Mouse (Mus musculus) embryonic facial prominence, embryonic 10.5 days (tissue): ENCODE results near the gene Sdk1. TPM values are rescaled to one million over a fixed set of nuclear protein-coding genes. Genes with fewer than 3 reads are reported as not detected.

Experiments used
- DNase-seq: peaks from one replicate; pipeline ENCODE4 v3.0.0-alpha.2; 2017; ENCODE audit warnings: low spot score
- H3K27ac ChIP-seq: fragments of 300-500 bp; sonication (generic); replicated peaks from 2 replicates; pipeline ENCODE4 v1.5.1; 2016; ENCODE audit warnings: mild to moderate bottlenecking
- H3K27me3 ChIP-seq: fragments of 300-500 bp; sonication (generic); replicated peaks from 2 replicates; pipeline ENCODE4 v1.6.1; 2016; ENCODE audit warnings: low read depth, mild to moderate bottlenecking; ENCODE audit not compliant: poor library complexity, severe bottlenecking
- H3K36me3 ChIP-seq: fragments of 300-500 bp; sonication (generic); replicated peaks from 2 replicates; pipeline ENCODE4 v1.6.1; 2016; ENCODE audit warnings: mild to moderate bottlenecking, moderate library complexity
- H3K4me1 ChIP-seq: fragments of 300-500 bp; sonication (generic); 2 replicates; pipeline ENCODE4 v1.6.1; 2016
- H3K4me3 ChIP-seq: fragments of 300-500 bp; sonication (generic); 2 replicates; pipeline ENCODE4 v1.5.1; 2016; ENCODE audit warnings: mild to moderate bottlenecking, moderate library complexity
- H3K9me3 ChIP-seq: fragments of 300-500 bp; sonication (generic); 2 replicates; pipeline ENCODE4 v1.6.1; 2016; ENCODE audit warnings: mild to moderate bottlenecking
- WGBS: fragments of 180-500 bp; shearing (Covaris S2); methylation state at CpG from one replicate; pipeline ENCODE4 v1.1.7; 2016; 5-methylcytosine and 5-hydroxymethylcytosine counted together
- polyA plus RNA-seq: library from polyadenylated mRNA; unstranded; fragments of >200 nt; fragmentation: Nextera tagmentation; extraction: Ambion mirVana; gene quantifications from 2 replicates; pipeline ENCODE4 v1.2.1, GENCODE M21; 2016

Gene Sdk1
- polyA plus RNA-seq, 1 experiment from 2014 or later, result 1.1 TPM

- H3K4me3 ChIP-seq, result no peak overlapping the region
- no peak overlapping the region for H3K27ac ChIP-seq
- peaks cover 8% of the 10 kb centered on the region for H3K4me1 ChIP-seq
- no peaks in the 10 kb centered on the region for H3K36me3 ChIP-seq
- DNase-seq, result no peak
- H3K27me3 ChIP-seq, result no peaks in the 10 kb centered on the region
- H3K9me3 ChIP-seq, result no peaks in the 10 kb centered on the region
- 92% methylated on average over 2 of the region's 2 CpGs for WGBS
Measured at GRCm38 (mm10) chr5:142243069-142243468, 1001.8 kb downstream of the Sdk1 start.

- WGBS, result 83% methylated on average over 6 of the region's 6 CpGs
- Histone ChIP-seq H3K4me1 (no peaks in the 10 kb centered on the region), H3K36me3 (no peaks in the 10 kb centered on the region), H3K4me3 (no peak overlapping the region), H3K27me3 (no peaks in the 10 kb centered on the region), H3K9me3 (no peaks in the 10 kb centered on the region), H3K27ac (no peak overlapping the region)
- no peak for DNase-seq
Measured at GRCm38 (mm10) chr5:142256231-142256630, 1014.9 kb downstream of the Sdk1 start.

- Histone ChIP-seq H3K27ac (no peak overlapping the region), H3K4me3 (no peak overlapping the region), H3K27me3 (no peaks in the 10 kb centered on the region), H3K4me1 (no peaks in the 10 kb centered on the region), H3K36me3 (no peaks in the 10 kb centered on the region), H3K9me3 (no peaks in the 10 kb centered on the region)
- 84% methylated on average over 7 of the region's 7 CpGs for WGBS
- DNase-seq, result no peak
Measured at GRCm38 (mm10) chr5:142258716-142259115, 1017.4 kb downstream of the Sdk1 start.

GRCm38 (mm10) chr5:142262060-142262459 lies 1020.8 kb downstream of the Sdk1 start:
- 66% methylated on average over 6 of the region's 6 CpGs for WGBS
- no peak overlapping the region for H3K4me3 ChIP-seq
- peaks cover 3% of the 10 kb centered on the region; the same call in 1 of the 2 replicates for H3K9me3 ChIP-seq
- no peaks in the 10 kb centered on the region for H3K27me3 ChIP-seq
- H3K36me3 ChIP-seq, result no peaks in the 10 kb centered on the region
- no peak overlapping the region for H3K27ac ChIP-seq
- DNase-seq, result no peak
- H3K4me1 ChIP-seq, result no peaks in the 10 kb centered on the region

Other genes with a start within 250 kb of the Sdk1 start
- 0.04 and 0.09 TPM in 2 replicates for gene Card11, start 240.9 kb upstream of the Sdk1 start, polyA plus RNA-seq